ENCODE assay signal across 23 mouse cellular contexts in the genomic region with DNA sequence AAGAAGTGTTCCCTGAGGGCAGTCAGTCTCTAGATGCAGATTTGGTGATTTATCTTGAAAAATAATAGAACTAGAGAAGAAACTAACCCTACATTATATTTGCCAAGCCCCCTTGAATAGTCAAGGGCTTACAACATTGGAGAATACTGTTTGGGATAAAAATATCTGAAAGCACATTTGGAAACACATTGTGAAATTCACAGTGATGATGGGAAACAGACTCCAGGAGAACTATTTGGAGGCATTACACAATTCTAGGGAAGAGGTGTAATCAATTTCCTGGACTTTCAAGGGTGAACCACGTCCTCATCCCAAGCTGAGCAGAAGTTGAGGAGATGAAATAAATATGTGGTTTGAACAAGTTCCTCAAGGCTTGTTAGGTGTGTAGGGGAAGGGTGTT. TPM values are rescaled to one million over a fixed set of nuclear protein-coding genes. Genes with fewer than 3 reads are reported as not detected.
DNase-seq lines count a peak whose midpoint lies in the region; ATAC-seq and TF ChIP-seq lines count a peak whose summit lies in the region.
"Had no signal": no experiment of that assay in that cellular context is flagged by ENCODE, and none has a peak within 500 bp of the region (broad histone marks: within the 10 kb centered on the region; RNA-seq: fewer than 3 reads in every experiment).

No protein-coding gene starts in this region.

- H3K9ac ChIP-seq in lung, embryonic 14.5 days = no peak overlapping the region
- H3K9ac ChIP-seq in midbrain, embryonic 11.5 days (ENCODE audit: low read length) = no peak overlapping the region
- no peak overlapping the region for H3K9ac ChIP-seq in midbrain, embryonic 14.5 days (replicated peaks; ENCODE audit: low read length)
- H3K9ac ChIP-seq: forebrain, embryonic 15.5 days; heart, embryonic 13.5 days; hindbrain, embryonic 14.5 days; midbrain, embryonic 13.5 days; stomach, embryonic 15.5 days had no signal

- peak; percentile 21 for DNase-seq in lung, embryonic 14.5 days
- no peak for DNase-seq in lung, postnatal 14 days
- DNase-seq in midbrain, embryonic 11.5 days (ENCODE audit: low spot score, missing footprints) = peak; percentile 47
- no peak for DNase-seq in midbrain, embryonic 14.5 days
- peak; percentile 36 for DNase-seq in lung, postnatal 36 days
- DNase-seq in cerebellum, postnatal 10 days = no peak
- DNase-seq: adrenal gland, postnatal 10 days; B cell, adult 2 months; cerebellum, adult 8-10 months; cerebellum, postnatal 36 days; heart, postnatal 10 days; kidney, adult 9 months; kidney, postnatal 10 days; layer of hippocampus, adult 9-11 months; liver had no signal

- H3K4me2 ChIP-seq in lung, embryonic 14.5 days = no peak overlapping the region
- no peak overlapping the region for H3K4me2 ChIP-seq in midbrain, embryonic 11.5 days
- H3K4me2 ChIP-seq in midbrain, embryonic 14.5 days (ENCODE audit: low read length) = no peak overlapping the region
- H3K4me2 ChIP-seq: forebrain, embryonic 15.5 days; heart, embryonic 13.5 days; hindbrain, embryonic 14.5 days; midbrain, embryonic 13.5 days; stomach, embryonic 15.5 days had no signal

- no peak for TF ChIP-seq CTCF in lung, embryonic 14.5 days (IDR thresholded peaks at IDR 0.05; ENCODE audit: low read depth)

- WGBS in lung, embryonic 14.5 days = 18% methylated on average over 1 of the region's 1 CpGs
- 69% methylated on average over 1 of the region's 1 CpGs for WGBS in midbrain, embryonic 11.5 days
- WGBS in midbrain, embryonic 14.5 days = 55% methylated on average over 1 of the region's 1 CpGs

- 0 out of 2 replicates have a peak, but pooled peaks cover 5% of the 10 kb centered on the region for H3K36me3 ChIP-seq in lung, embryonic 14.5 days (ENCODE audit: insufficient read depth)
- H3K36me3 ChIP-seq in midbrain, embryonic 11.5 days (ENCODE audit: control insufficient read depth, insufficient read depth, low read length) = no peaks in the 10 kb centered on the region
- no peaks in the 10 kb centered on the region for H3K36me3 ChIP-seq in midbrain, embryonic 14.5 days (ENCODE audit: control insufficient read depth, insufficient read depth, low read length)
- H3K36me3 ChIP-seq: forebrain, embryonic 15.5 days; heart, embryonic 13.5 days; midbrain, embryonic 13.5 days; stomach, embryonic 15.5 days had no signal

- ATAC-seq in lung, embryonic 14.5 days (ENCODE audit: insufficient read depth) = no peak
- ATAC-seq in midbrain, embryonic 11.5 days (ENCODE audit: low FRiP score) = no peak
- no peak for ATAC-seq in midbrain, embryonic 14.5 days (ENCODE audit: low FRiP score, low TSS enrichment)
- ATAC-seq: activated CD4-positive, CD25-positive, alpha-beta regulatory T cell, adult 4 months; forebrain, embryonic 15.5 days; intestine, postnatal 0 days; midbrain, embryonic 13.5 days had no signal

- peaks cover 5% of the 10 kb centered on the region; the same call in 1 of the 2 replicates for H3K9me3 ChIP-seq in lung, embryonic 14.5 days (ENCODE audit: low read depth, low read length)
- no peaks in the 10 kb centered on the region for H3K9me3 ChIP-seq in midbrain, embryonic 11.5 days (ENCODE audit: control insufficient read depth, low read length)
- H3K9me3 ChIP-seq in midbrain, embryonic 14.5 days (ENCODE audit: control insufficient read depth, low read length) = no peaks in the 10 kb centered on the region
- H3K9me3 ChIP-seq: forebrain, embryonic 15.5 days; stomach, embryonic 15.5 days had no signal

- H3K27ac ChIP-seq in lung, embryonic 14.5 days (ENCODE audit: low read depth) = no peak overlapping the region
- H3K27ac ChIP-seq in midbrain, embryonic 11.5 days (ENCODE audit: low read depth, low read length) = no peak overlapping the region
- no peak overlapping the region for H3K27ac ChIP-seq in midbrain, embryonic 14.5 days (replicated peaks; ENCODE audit: low read depth, low read length)
- H3K27ac ChIP-seq: forebrain, embryonic 15.5 days; heart, embryonic 13.5 days; hindbrain, embryonic 14.5 days; midbrain, embryonic 13.5 days; stomach, embryonic 15.5 days had no signal

- H3K4me1 ChIP-seq in lung, embryonic 14.5 days (ENCODE audit: insufficient read depth) = no peaks in the 10 kb centered on the region; the same call in 1 of the 2 replicates
- H3K4me1 ChIP-seq in midbrain, embryonic 11.5 days (ENCODE audit: control insufficient read depth, insufficient read depth, low read length) = no peaks in the 10 kb centered on the region
- no peaks in the 10 kb centered on the region for H3K4me1 ChIP-seq in midbrain, embryonic 14.5 days (ENCODE audit: control insufficient read depth, insufficient read depth, low read length)
- H3K4me1 ChIP-seq: forebrain, embryonic 15.5 days; heart, embryonic 13.5 days; megakaryocyte, embryonic 14.5 days; midbrain, embryonic 13.5 days; stomach, embryonic 15.5 days had no signal

- H3K4me3 ChIP-seq in lung, embryonic 14.5 days (ENCODE audit: low read depth, low read length) = no peak overlapping the region
- H3K4me3 ChIP-seq in midbrain, embryonic 11.5 days (ENCODE audit: low read depth, low read length) = no peak overlapping the region
- no peak overlapping the region for H3K4me3 ChIP-seq in midbrain, embryonic 14.5 days (replicated peaks; ENCODE audit: low read depth, low read length)
- H3K4me3 ChIP-seq: forebrain, embryonic 15.5 days; heart, embryonic 13.5 days; megakaryocyte, embryonic 14.5 days; midbrain, embryonic 13.5 days; stomach, embryonic 15.5 days had no signal

- no peaks in the 10 kb centered on the region for H3K27me3 ChIP-seq in lung, embryonic 14.5 days (ENCODE audit: insufficient read depth, low read length)
- H3K27me3 ChIP-seq in midbrain, embryonic 11.5 days (ENCODE audit: control insufficient read depth, insufficient read depth, low read length) = no peaks in the 10 kb centered on the region
- H3K27me3 ChIP-seq in midbrain, embryonic 14.5 days (ENCODE audit: control insufficient read depth, insufficient read depth, low read length) = no peaks in the 10 kb centered on the region
- H3K27me3 ChIP-seq: forebrain, embryonic 15.5 days; heart, embryonic 13.5 days; midbrain, embryonic 13.5 days; stomach, embryonic 15.5 days had no signal

RNA-seq across cellular contexts. Expression of gene Svep1, which starts 57.5 kb away (rescaled TPM):
- 16.4 and 17.6 TPM in 2 replicates for polyA plus RNA-seq in lung, embryonic 14.5 days (2014; fragmentation: Nextera tagmentation; extraction: Ambion mirVana)
- polyA plus RNA-seq in midbrain, embryonic 11.5 days (2014; fragmentation: Nextera tagmentation; extraction: Ambion mirVana) = 1.7 and 2.2 TPM in 2 replicates
- polyA plus RNA-seq in midbrain, embryonic 14.5 days (2014; fragmentation: Nextera tagmentation; extraction: Ambion mirVana) = 0.46 and 0.92 TPM in 2 replicates
- polyA plus RNA-seq: activated CD4-positive, CD25-positive, alpha-beta regulatory T cell, adult 4 months had no signal

Comparison
In these comparisons a context has a peak if more than half of its experiments do, and no peak if none do; other contexts are left out.
1. DNase-seq: peak in lung, embryonic 14.5 days (single experiment), midbrain, embryonic 11.5 days (single experiment) and lung, postnatal 36 days (single experiment); none in lung, postnatal 14 days (single experiment), midbrain, embryonic 14.5 days (single experiment) and cerebellum, postnatal 10 days (0 of 2).